Mouse (Mus musculus) kidney, postnatal 0 days (tissue): ENCODE results near the gene Nell1. TPM values are rescaled to one million over a fixed set of nuclear protein-coding genes. Genes with fewer than 3 reads are reported as not detected.

Source experiments
- ATAC-seq: fragments of 200-750 bp; cut with Nextera tagmentation; replicated peaks from 2 replicates; pipeline ENCODE4 v1.8.0; 2017; ENCODE audit warnings: low read depth, moderate number of reproducible peaks, moderate TSS enrichment, moderate library complexity; ENCODE audit not compliant: low FRiP score
- DNase-seq: peaks from one replicate; pipeline ENCODE4 v3.0.0-alpha.2; 2016; ENCODE audit warnings: low spot score
- H3K27ac ChIP-seq: fragments of 300-500 bp; sonication (generic); 2 replicates; pipeline ENCODE4 v1.5.1; 2014; ENCODE audit warnings: mild to moderate bottlenecking
- H3K27me3 ChIP-seq: fragments of 300-500 bp; sonication (generic); 2 replicates; pipeline ENCODE4 v1.6.1; 2014; ENCODE audit warnings: low read length, mixed read lengths; ENCODE audit not compliant: insufficient read depth
- H3K36me3 ChIP-seq: fragments of 300-500 bp; sonication (generic); 2 replicates; pipeline ENCODE4 v1.6.1; 2014; ENCODE audit warnings: low read length, mixed read lengths; ENCODE audit not compliant: insufficient read depth
- H3K4me1 ChIP-seq: fragments of 300-500 bp; sonication (generic); replicated peaks from 2 replicates; pipeline ENCODE4 v1.6.1; 2014; ENCODE audit warnings: antibody characterized with exemption, low read length, mixed read lengths; ENCODE audit not compliant: insufficient read depth
- H3K4me2 ChIP-seq: fragments of 300-500 bp; sonication (generic); 2 replicates; pipeline ENCODE4 v1.6.1; 2014; ENCODE audit warnings: mild to moderate bottlenecking, low read length, moderate library complexity, mixed read lengths
- H3K4me3 ChIP-seq: fragments of 300-500 bp; sonication (generic); replicated peaks from 2 replicates; pipeline ENCODE4 v1.5.1; 2014; ENCODE audit warnings: low read depth, low read length
- H3K9ac ChIP-seq: fragments of 300-500 bp; sonication (generic); 2 replicates; pipeline ENCODE4 v1.6.1; 2014; ENCODE audit warnings: low read depth, low read length
- H3K9me3 ChIP-seq: fragments of 300-500 bp; sonication (generic); replicated peaks from 2 replicates; pipeline ENCODE4 v1.6.1; 2016; ENCODE audit warnings: low read length, inconsistent platforms, mixed read lengths
- CTCF ChIP-seq: IDR thresholded peaks from 2 replicates; pipeline ENCODE4 v1.5.1; 2016; ENCODE audit warnings: antibody characterized with exemption, low read depth, mild to moderate bottlenecking, moderate library complexity
- WGBS: fragments of 180-500 bp; shearing (Covaris S2); extraction: QIAGEN DNeasy Blood & Tissue Kit; methylation state at CpG from one replicate; pipeline ENCODE4 v1.1.7; 2014; 5-methylcytosine and 5-hydroxymethylcytosine counted together
- polyA plus RNA-seq: library from polyadenylated mRNA; unstranded; fragments of >200 nt; fragmentation: Nextera tagmentation; extraction: Ambion mirVana; gene quantifications from 2 replicates; pipeline ENCODE4 v1.2.1, GENCODE M21; 2015

Nell1 gene
- polyA plus RNA-seq, 1 experiment from 2014 or later: 7.4 TPM

- Histone ChIP-seq H3K27ac (no peak overlapping the region), H3K4me2 (no peak overlapping the region), H3K9me3 (no peaks in the 10 kb centered on the region), H3K4me1 (no peaks in the 10 kb centered on the region), H3K9ac (no peak overlapping the region), H3K27me3 (no peaks in the 10 kb centered on the region), H3K36me3 (no peaks in the 10 kb centered on the region), H3K4me3 (no peak overlapping the region)
- DNase-seq (peak; percentile 25), ATAC-seq (no peak)
- WGBS: 41% methylated on average over 2 of the region's 2 CpGs
- no peak for TF ChIP-seq CTCF
These were observed 445.3 kb downstream of the Nell1 start for GRCm38 (mm10) chr7:50419976-50420375.

- ATAC-seq (no peak), DNase-seq (no peak)
- no peak for TF ChIP-seq CTCF
- Histone ChIP-seq H3K4me1 (no peaks in the 10 kb centered on the region), H3K27me3 (no peaks in the 10 kb centered on the region), H3K36me3 (no peaks in the 10 kb centered on the region), H3K4me3 (no peak overlapping the region), H3K27ac (no peak overlapping the region), H3K4me2 (no peak overlapping the region), H3K9ac (no peak overlapping the region), H3K9me3 (no peaks in the 10 kb centered on the region)
- WGBS: 79% methylated on average over 1 of the region's 1 CpGs
These were observed 447.9 kb downstream of the Nell1 start for GRCm38 (mm10) chr7:50422422-50423195.

GRCm38 (mm10) chr7:50429725-50430124 is 455.1 kb downstream of the Nell1 start:
- Histone ChIP-seq H3K27me3 (no peaks in the 10 kb centered on the region), H3K36me3 (no peaks in the 10 kb centered on the region), H3K4me1 (no peaks in the 10 kb centered on the region), H3K9ac (no peak overlapping the region), H3K4me3 (no peak overlapping the region), H3K4me2 (no peak overlapping the region), H3K27ac (no peak overlapping the region), H3K9me3 (no peaks in the 10 kb centered on the region)
- WGBS: 92% methylated on average over 5 of the region's 5 CpGs
- no peak for TF ChIP-seq CTCF
- ATAC-seq (no peak), DNase-seq (no peak)

- TF ChIP-seq CTCF: no peak
These were observed 466.6 kb downstream of the Nell1 start for GRCm38 (mm10) chr7:50441237-50441636.

GRCm38 (mm10) chr7:50447316-50447715 is 472.7 kb downstream of the Nell1 start:
- DNase-seq (peak; percentile 78), ATAC-seq (no peak)
- H3K9me3 ChIP-seq: no peaks in the 10 kb centered on the region
- no peak overlapping the region for H3K4me3 ChIP-seq
- no peaks in the 10 kb centered on the region for H3K4me1 ChIP-seq
- no peak for TF ChIP-seq CTCF
- H3K27ac ChIP-seq: no peak overlapping the region
- no peak overlapping the region for H3K9ac ChIP-seq
- no peaks in the 10 kb centered on the region for H3K36me3 ChIP-seq
- H3K27me3 ChIP-seq: no peaks in the 10 kb centered on the region
- no peak overlapping the region for H3K4me2 ChIP-seq
- WGBS: 33% methylated on average over 4 of the region's 4 CpGs

More at GRCm38 (mm10) chr7:50441237-50441636, 466.6 kb downstream of the Nell1 start:
- Histone ChIP-seq H3K4me1 (no peaks in the 10 kb centered on the region), H3K4me2 (no peak overlapping the region), H3K9me3 (no peaks in the 10 kb centered on the region), H3K27ac (no peak overlapping the region), H3K27me3 (no peaks in the 10 kb centered on the region), H3K9ac (no peak overlapping the region), H3K4me3 (no peak overlapping the region), H3K36me3 (no peaks in the 10 kb centered on the region)
- DNase-seq (no peak), ATAC-seq (no peak)

- Histone ChIP-seq H3K27me3 (no peaks in the 10 kb centered on the region), H3K4me2 (no peak overlapping the region), H3K36me3 (no peaks in the 10 kb centered on the region), H3K9ac (no peak overlapping the region), H3K4me1 (no peaks in the 10 kb centered on the region), H3K4me3 (no peak overlapping the region), H3K9me3 (no peaks in the 10 kb centered on the region), H3K27ac (no peak overlapping the region)
- ATAC-seq (no peak), DNase-seq (no peak)
- no peak for TF ChIP-seq CTCF
- WGBS: 91% methylated on average over 6 of the region's 6 CpGs
These were observed 493.1 kb downstream of the Nell1 start for GRCm38 (mm10) chr7:50467742-50468141.
